Mouse (Mus musculus) liver, adult 10 weeks (tissue): ENCODE results near the gene Gkap1. TPM values are rescaled to one million over a fixed set of nuclear protein-coding genes. Genes with fewer than 3 reads are reported as not detected.

Experiments
- polyA plus RNA-seq: library from polyadenylated mRNA; stranded (reverse); fragments of 350-450 nt; fragmentation: Illumina TruSeq; extraction: RNeasy Lipid Tissue Mini Kit (QIAGEN cat#74804); gene quantifications from one replicate; pipeline ENCODE4 v1.2.3, GENCODE M21; 2014; ENCODE audit warnings: low read depth, low replicate concordance

Gene Gkap1
- 39.5 TPM for polyA plus RNA-seq

DNA sequence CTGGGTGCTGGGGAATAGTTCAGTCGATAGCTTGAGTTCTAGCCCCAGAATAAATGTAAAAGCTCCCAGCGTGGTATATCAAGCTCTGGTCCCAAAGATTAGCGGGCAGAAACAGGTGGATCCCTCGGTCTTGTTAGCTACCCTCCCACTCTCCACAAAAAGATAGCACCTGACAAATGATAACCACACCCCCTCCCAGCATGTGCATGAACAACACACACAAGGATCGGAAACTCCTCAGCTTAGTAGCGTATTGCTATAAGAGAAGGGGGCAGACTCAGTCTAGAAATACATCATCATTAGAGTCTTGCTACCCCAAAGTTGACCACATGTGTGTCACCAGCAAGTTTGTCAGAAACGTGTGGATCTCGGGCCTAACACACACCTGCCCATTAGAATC lies at the start of gene Gkap1:
Gkap1 (minus strand) TSS at position 101 of the 400 bp plus-strand sequence.

DNA sequence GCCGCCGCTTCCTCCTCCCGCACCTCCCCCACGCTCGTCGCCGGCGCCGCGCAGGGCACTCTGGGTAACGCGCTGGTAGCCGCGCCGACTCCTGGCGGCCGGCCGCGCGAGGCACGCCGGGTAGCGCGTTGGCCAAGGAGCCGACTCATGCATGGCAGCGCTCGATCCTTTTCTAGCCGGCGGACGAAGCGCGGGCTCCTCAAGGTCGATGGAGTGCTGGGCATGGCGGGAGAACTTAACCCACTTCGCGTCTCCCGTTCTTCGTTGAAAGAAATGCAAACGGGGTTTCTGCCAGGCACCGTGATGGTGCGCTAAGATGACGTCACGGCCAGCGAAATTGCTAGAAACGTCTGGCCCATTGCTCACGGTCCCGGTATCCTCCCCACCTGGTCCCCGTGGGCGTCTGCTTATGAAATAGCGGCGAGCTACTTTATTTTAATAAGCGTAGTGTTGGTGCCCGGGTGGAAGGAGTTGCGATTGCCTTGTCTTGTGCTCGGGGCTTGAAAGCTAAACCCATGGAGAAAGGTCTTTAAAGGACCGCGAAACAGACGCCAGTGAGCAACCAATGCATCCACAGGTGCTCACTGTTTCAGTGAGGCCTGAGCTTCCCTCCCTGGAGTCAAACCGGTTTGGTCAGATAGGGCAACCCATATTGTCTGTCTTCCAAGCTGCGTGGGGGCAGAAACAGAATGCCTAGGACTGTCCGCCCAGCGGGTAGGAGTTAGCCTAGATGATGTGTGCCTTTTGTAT lies 59.7 kb downstream of the Gkap1 start, which contains the start of gene Ubqln1:
Ubqln1 (minus strand) TSS at position 62 of the 750 bp plus-strand sequence.

Other genes starting within 250 kb of the Gkap1 start
- 2.9 TPM for gene Klhl3, start 162.1 kb downstream of the Gkap1 start, polyA plus RNA-seq
- gene Hnrnpa0, start 147.1 kb downstream of the Gkap1 start, polyA plus RNA-seq = 35.0 TPM
- gene Idnk, start 118.0 kb downstream of the Gkap1 start, polyA plus RNA-seq = 16.2 TPM
- gene Ubqln1, start 60.0 kb downstream of the Gkap1 start, polyA plus RNA-seq = 144 TPM
- not detected for gene Kif27, start 83.4 kb upstream of the Gkap1 start, polyA plus RNA-seq
- gene 2210016F16Rik, start 109.5 kb upstream of the Gkap1 start, polyA plus RNA-seq = 8.7 TPM
- 33.7 TPM for gene Rmi1, start 126.5 kb upstream of the Gkap1 start, polyA plus RNA-seq
- gene Hnrnpk, start 127.6 kb upstream of the Gkap1 start, polyA plus RNA-seq = 797 TPM